Comparison of ENCODE assay signal across 8 mouse cellular contexts in genomic region chr17:28523355-28524008, GRCm38 (mm10). TPM values are rescaled to one million over a fixed set of nuclear protein-coding genes. Genes with fewer than 3 reads are reported as not detected.
DNase-seq lines count a peak whose midpoint lies in the region; ATAC-seq and TF ChIP-seq lines count a peak whose summit lies in the region.

No protein-coding gene starts in this region.

- peak overlapping the region; percentile 83 for H3K9ac ChIP-seq in heart, adult 2 months (ENCODE audit: low read depth, low read length)
- peak overlapping the region; percentile 35 for H3K9ac ChIP-seq in embryonic facial prominence, embryonic 15.5 days
- peak overlapping the region; percentile 8; the same call in 1 of the 2 replicates for H3K9ac ChIP-seq in liver, embryonic 12.5 days

- peak overlapping the region; percentile 79 for H3K4me3 ChIP-seq in heart, adult 2 months
- peak overlapping the region; percentile 72 for H3K4me3 ChIP-seq in embryonic facial prominence, embryonic 15.5 days (replicated peaks)
- peak overlapping the region; percentile 60 for H3K4me3 ChIP-seq in liver, embryonic 12.5 days

- peak overlapping the region; percentile 96 for H3K27ac ChIP-seq in heart, adult 2 months
- H3K27ac ChIP-seq in embryonic facial prominence, embryonic 15.5 days (replicated peaks): peak overlapping the region; percentile 97
- peak overlapping the region; percentile 54 for H3K27ac ChIP-seq in liver, embryonic 12.5 days

- no peaks in the 10 kb centered on the region for H3K36me3 ChIP-seq in heart, adult 2 months (ENCODE audit: control insufficient read depth, insufficient read depth, low read length)
- H3K36me3 ChIP-seq in embryonic facial prominence, embryonic 15.5 days: no peaks in the 10 kb centered on the region
- no peaks in the 10 kb centered on the region for H3K36me3 ChIP-seq in liver, embryonic 12.5 days

- no peak for TF ChIP-seq EP300 in heart, adult 2 months (IDR thresholded peaks at IDR 0.05; ENCODE audit: insufficient read depth, low read depth, low read length)

- peaks cover 16% of the 10 kb centered on the region for H3K4me1 ChIP-seq in heart, adult 2 months (ENCODE audit: control insufficient read depth, insufficient read depth, low read length)
- peaks cover 44% of the 10 kb centered on the region for H3K4me1 ChIP-seq in embryonic facial prominence, embryonic 15.5 days
- H3K4me1 ChIP-seq in liver, embryonic 12.5 days: peaks cover 43% of the 10 kb centered on the region

- no peaks in the 10 kb centered on the region for H3K9me3 ChIP-seq in embryonic facial prominence, embryonic 15.5 days (replicated peaks)
- no peaks in the 10 kb centered on the region for H3K9me3 ChIP-seq in liver, embryonic 12.5 days (replicated peaks)

- WGBS in heart, adult 2 months: 18% methylated on average over 28 of the region's 28 CpGs
- WGBS in embryonic facial prominence, embryonic 15.5 days: 9% methylated on average over 28 of the region's 28 CpGs
- WGBS in liver, embryonic 12.5 days (ENCODE audit: insufficient replicate concordance): 5% methylated on average over 28 of the region's 28 CpGs

- intact Hi-C loops in heart, adult 2 months (cut with DNase I): loop anchor here (1.0 to 10.0 kb wide), 4 partner anchors 39 to 319 kb away; partner anchors contain the start of gene Def6

- peak; percentile 2; the same call in 1 of the 2 replicates for ATAC-seq in embryonic facial prominence, embryonic 15.5 days (ENCODE audit: insufficient number of reproducible peaks, low FRiP score, low TSS enrichment, low read depth)
- ATAC-seq in liver, embryonic 12.5 days: no peak; the same call in 1 of the 2 replicates
- ATAC-seq in cerebellum, adult (ENCODE audit: insufficient number of reproducible peaks, low FRiP score, low TSS enrichment): no peak

- H3K79me2 ChIP-seq in heart, adult 2 months (replicated peaks; ENCODE audit: control insufficient read depth, insufficient read depth, low read length): no peaks in the 10 kb centered on the region

- TF ChIP-seq CTCF in heart, adult 2 months (IDR thresholded peaks at IDR 0.05): no peak

- TF ChIP-seq POLR2A in heart, adult 2 months (IDR thresholded peaks at IDR 0.05; ENCODE audit: insufficient read depth, low read depth, low read length): no peak; the same call in 1 of the 2 replicates

- H3K4me2 ChIP-seq in embryonic facial prominence, embryonic 15.5 days (replicated peaks): peak overlapping the region; percentile 96
- H3K4me2 ChIP-seq in liver, embryonic 12.5 days: peak overlapping the region; percentile 79

- no peaks in the 10 kb centered on the region for H3K27me3 ChIP-seq in heart, adult 2 months (ENCODE audit: control insufficient read depth, insufficient read depth, low read length)
- H3K27me3 ChIP-seq in embryonic facial prominence, embryonic 15.5 days: no peaks in the 10 kb centered on the region
- peaks cover 68% of the 10 kb centered on the region for H3K27me3 ChIP-seq in liver, embryonic 12.5 days (replicated peaks)

- no peak for DNase-seq in heart, adult 2 months
- DNase-seq in heart, postnatal 4 days: no peak
- peak; percentile 80 for DNase-seq in 416B (ENCODE audit: low read depth)
- DNase-seq in ovary, postnatal 10 days (ENCODE audit: low spot score): no peak
- no peak for DNase-seq in adipocyte (ENCODE audit: low spot score)

RNA-seq across cellular contexts. Expression of gene Fkbp5, which starts 6.2 kb away (rescaled TPM):
- total RNA-seq in heart, adult 2 months (2021): 10 to 100 TPM; 63.3 to 70.2 TPM
- polyA plus RNA-seq in heart, adult 2 months (2012; rRNA removed): 7.8 and 8.5 TPM in 2 replicates
- total RNA-seq in heart, postnatal 4 days (2021): 10 to 100 TPM; 21.4 to 22.0 TPM
- 35.8 and 36.5 TPM in 2 replicates for polyA plus RNA-seq in embryonic facial prominence, embryonic 15.5 days (2015; fragmentation: Nextera tagmentation; extraction: Ambion mirVana)
- polyA plus RNA-seq in liver, embryonic 12.5 days (2016; fragmentation: Nextera tagmentation; extraction: Ambion mirVana): 16.6 and 17.0 TPM in 2 replicates

RNA-seq across cellular contexts. Expression of gene Armc12, which starts 7.1 kb away (rescaled TPM):
- total RNA-seq in heart, adult 2 months (2021): not detected
- polyA plus RNA-seq in heart, adult 2 months (2012; rRNA removed): 0.33 and 0.47 TPM in 2 replicates
- total RNA-seq in heart, postnatal 4 days (2021): not detected
- not detected in 2 replicates for polyA plus RNA-seq in embryonic facial prominence, embryonic 15.5 days (2015; fragmentation: Nextera tagmentation; extraction: Ambion mirVana)
- polyA plus RNA-seq in liver, embryonic 12.5 days (2016; fragmentation: Nextera tagmentation; extraction: Ambion mirVana): not detected in 2 replicates

RNA-seq across cellular contexts. Expression of gene Clpsl2, which starts 25.7 kb away (rescaled TPM):
- not detected for total RNA-seq in heart, adult 2 months (2021)
- not detected in 2 replicates for polyA plus RNA-seq in heart, adult 2 months (2012; rRNA removed)
- not detected for total RNA-seq in heart, postnatal 4 days (2021)
- polyA plus RNA-seq in embryonic facial prominence, embryonic 15.5 days (2015; fragmentation: Nextera tagmentation; extraction: Ambion mirVana): not detected in 2 replicates
- not detected in 2 replicates for polyA plus RNA-seq in liver, embryonic 12.5 days (2016; fragmentation: Nextera tagmentation; extraction: Ambion mirVana)

RNA-seq across cellular contexts. Expression of gene Clps, which starts 37.1 kb away (rescaled TPM):
- total RNA-seq in heart, adult 2 months (2021): not detected
- 0.90 and 2.0 TPM in 2 replicates for polyA plus RNA-seq in heart, adult 2 months (2012; rRNA removed)
- total RNA-seq in heart, postnatal 4 days (2021): not detected
- not detected in 2 replicates for polyA plus RNA-seq in embryonic facial prominence, embryonic 15.5 days (2015; fragmentation: Nextera tagmentation; extraction: Ambion mirVana)
- 2.3 and 3.6 TPM in 2 replicates for polyA plus RNA-seq in liver, embryonic 12.5 days (2016; fragmentation: Nextera tagmentation; extraction: Ambion mirVana)

RNA-seq across cellular contexts. Expression of gene Lhfpl5, which starts 52.0 kb away (rescaled TPM):
- not detected for total RNA-seq in heart, adult 2 months (2021)
- 0.18 and 0.20 TPM in 2 replicates for polyA plus RNA-seq in heart, adult 2 months (2012; rRNA removed)
- total RNA-seq in heart, postnatal 4 days (2021): not detected
- polyA plus RNA-seq in embryonic facial prominence, embryonic 15.5 days (2015; fragmentation: Nextera tagmentation; extraction: Ambion mirVana): 0.59 and 0.64 TPM in 2 replicates
- 0.16 and 0.32 TPM in 2 replicates for polyA plus RNA-seq in liver, embryonic 12.5 days (2016; fragmentation: Nextera tagmentation; extraction: Ambion mirVana)

Comparison
In these comparisons a context has a peak if more than half of its experiments do, and no peak if none do; other contexts are left out.
1. H3K9ac ChIP-seq: peak in every context shown above with its lines; median percentile 83 in heart, adult 2 months; 35 in embryonic facial prominence, embryonic 15.5 days; 8 in liver, embryonic 12.5 days.